Mouse (Mus musculus) heart, embryonic 10.5 days (tissue): ENCODE measurements around the gene Gm5089. TPM values are rescaled to one million over a fixed set of nuclear protein-coding genes. Genes with fewer than 3 reads are reported as not detected.
A peak's percentile ranks its signal among the peaks of the same experiment; 100 is the strongest.

Experiments used
- DNase-seq: peaks from one replicate; pipeline ENCODE4 v3.0.0-alpha.2; 2017; ENCODE audit warnings: low spot score
- H3K27ac ChIP-seq: fragments of 300-500 bp; sonication (generic); 2 replicates; pipeline ENCODE4 v1.5.1; 2016; ENCODE audit warnings: mild to moderate bottlenecking
- H3K27me3 ChIP-seq: fragments of 300-500 bp; sonication (generic); 2 replicates; pipeline ENCODE4 v1.6.1; 2016; ENCODE audit warnings: mild to moderate bottlenecking; ENCODE audit not compliant: poor library complexity, insufficient read depth, severe bottlenecking
- H3K36me3 ChIP-seq: fragments of 300-500 bp; sonication (generic); 2 replicates; pipeline ENCODE4 v1.6.1; 2016; ENCODE audit warnings: mild to moderate bottlenecking, moderate library complexity
- H3K4me1 ChIP-seq: fragments of 300-500 bp; sonication (generic); 2 replicates; pipeline ENCODE4 v1.6.1; 2016; ENCODE audit warnings: mild to moderate bottlenecking
- H3K4me3 ChIP-seq: fragments of 300-500 bp; sonication (generic); 2 replicates; pipeline ENCODE4 v1.5.1; 2016; ENCODE audit warnings: mild to moderate bottlenecking, moderate library complexity
- H3K9me3 ChIP-seq: fragments of 300-500 bp; sonication (generic); 2 replicates; pipeline ENCODE4 v1.6.1; 2016; ENCODE audit warnings: mild to moderate bottlenecking, moderate library complexity
- WGBS: fragments of 180-500 bp; shearing (Covaris S2); methylation state at CpG from one replicate; pipeline ENCODE4 v1.1.7; 2016; 5-methylcytosine and 5-hydroxymethylcytosine counted together
- polyA plus RNA-seq: library from polyadenylated mRNA; unstranded; fragments of >200 nt; fragmentation: Nextera tagmentation; extraction: Ambion mirVana; gene quantifications from 2 replicates; pipeline ENCODE4 v1.2.1, GENCODE M21; 2016

Gm5089 gene
- polyA plus RNA-seq, 1 experiment from 2014 or later, result not detected

- no peak overlapping the region for H3K4me3 ChIP-seq
- H3K9me3 ChIP-seq, result no peaks in the 10 kb centered on the region
- H3K4me1 ChIP-seq, result peaks cover 22% of the 10 kb centered on the region
- 60% methylated on average over 10 of the region's 10 CpGs for WGBS
- no peak overlapping the region for H3K27ac ChIP-seq
- DNase-seq, result no peak
- no peaks in the 10 kb centered on the region for H3K36me3 ChIP-seq
- peaks cover 64% of the 10 kb centered on the region for H3K27me3 ChIP-seq
Observed at GRCm38 (mm10) chr14:122454901-122455561, 4.1 kb upstream of the Gm5089 start.

- DNase-seq, result no peak
- peak overlapping the region; percentile 49 for H3K4me3 ChIP-seq
- peaks cover 69% of the 10 kb centered on the region for H3K27me3 ChIP-seq
- no peaks in the 10 kb centered on the region for H3K36me3 ChIP-seq
- H3K9me3 ChIP-seq, result no peaks in the 10 kb centered on the region
- peaks cover 26% of the 10 kb centered on the region for H3K4me1 ChIP-seq
- H3K27ac ChIP-seq, result no peak overlapping the region
- 17% methylated on average over 12 of the region's 12 CpGs for WGBS
Observed at GRCm38 (mm10) chr14:122453996-122454738, 3.3 kb upstream of the Gm5089 start.

GRCm38 (mm10) chr14:122453388-122453995 is 2.6 kb upstream of the Gm5089 start:
- 7% methylated on average over 32 of the region's 32 CpGs for WGBS
- no peak for DNase-seq
- H3K36me3 ChIP-seq, result no peaks in the 10 kb centered on the region
- H3K4me1 ChIP-seq, result peaks cover 26% of the 10 kb centered on the region
- no peaks in the 10 kb centered on the region for H3K9me3 ChIP-seq
- H3K27ac ChIP-seq, result no peak overlapping the region
- peak overlapping the region; percentile 49 for H3K4me3 ChIP-seq
- peaks cover 76% of the 10 kb centered on the region for H3K27me3 ChIP-seq

GRCm38 (mm10) chr14:122452701-122453387 is 1.9 kb upstream of the Gm5089 start:
- peaks cover 82% of the 10 kb centered on the region for H3K27me3 ChIP-seq
- H3K4me1 ChIP-seq, result peaks cover 26% of the 10 kb centered on the region
- H3K27ac ChIP-seq, result no peak overlapping the region
- 55% methylated on average over 13 of the region's 13 CpGs for WGBS
- no peaks in the 10 kb centered on the region for H3K36me3 ChIP-seq
- no peak for DNase-seq
- H3K4me3 ChIP-seq, result peak overlapping the region; percentile 49; the same call in 1 of the 2 replicates
- H3K9me3 ChIP-seq, result no peaks in the 10 kb centered on the region

- 64% methylated on average over 5 of the region's 5 CpGs for WGBS
- H3K27ac ChIP-seq, result no peak overlapping the region
- peaks cover 26% of the 10 kb centered on the region for H3K4me1 ChIP-seq
- DNase-seq, result no peak
- no peaks in the 10 kb centered on the region for H3K36me3 ChIP-seq
- H3K9me3 ChIP-seq, result no peaks in the 10 kb centered on the region
- peaks cover 94% of the 10 kb centered on the region for H3K27me3 ChIP-seq
- peak overlapping the region; percentile 65 for H3K4me3 ChIP-seq
Observed at GRCm38 (mm10) chr14:122451551-122452145, 733 bp upstream of the Gm5089 start.

GRCm38 (mm10) chr14:122449601-122450495 is 1.1 kb downstream of the Gm5089 start:
- Histone ChIP-seq H3K27me3 (peaks cover 88% of the 10 kb centered on the region), H3K9me3 (no peaks in the 10 kb centered on the region), H3K36me3 (no peaks in the 10 kb centered on the region), H3K27ac (no peak overlapping the region), H3K4me1 (peaks cover 26% of the 10 kb centered on the region), H3K4me3 (peak overlapping the region; percentile 65)
- 3% methylated on average over 29 of the region's 29 CpGs for WGBS
- no peak for DNase-seq

- no peaks in the 10 kb centered on the region for H3K36me3 ChIP-seq
- DNase-seq, result no peak
- no peaks in the 10 kb centered on the region for H3K9me3 ChIP-seq
- 54% methylated on average over 10 of the region's 10 CpGs for WGBS
- 0 out of 2 replicates have a peak, but pooled peaks cover 2% of the 10 kb centered on the region for H3K4me1 ChIP-seq
- H3K27ac ChIP-seq, result no peak overlapping the region
- 0 out of 2 replicates have a peak, but pooled peaks cover under 1% of the 10 kb centered on the region for H3K27me3 ChIP-seq
- no peak overlapping the region for H3K4me3 ChIP-seq
Observed at GRCm38 (mm10) chr14:122436850-122437249, 14.1 kb downstream of the Gm5089 start.

GRCm38 (mm10) chr14:122434039-122434438 is 16.9 kb downstream of the Gm5089 start:
- Histone ChIP-seq H3K4me3 (no peak overlapping the region), H3K27me3 (no peaks in the 10 kb centered on the region), H3K36me3 (no peaks in the 10 kb centered on the region), H3K9me3 (no peaks in the 10 kb centered on the region), H3K27ac (no peak overlapping the region), H3K4me1 (0 out of 2 replicates have a peak, but pooled peaks cover 2% of the 10 kb centered on the region)
- WGBS, result 87% methylated on average over 10 of the region's 10 CpGs
- no peak for DNase-seq

- 74% methylated on average over 3 of the region's 3 CpGs for WGBS
Observed at GRCm38 (mm10) chr14:122432558-122432957, 18.4 kb downstream of the Gm5089 start.

GRCm38 (mm10) chr14:122427654-122428053 is 23.3 kb downstream of the Gm5089 start:
- no peaks in the 10 kb centered on the region for H3K4me1 ChIP-seq
- H3K9me3 ChIP-seq, result no peaks in the 10 kb centered on the region
- H3K27me3 ChIP-seq, result no peaks in the 10 kb centered on the region; the same call in 1 of the 2 replicates
- H3K4me3 ChIP-seq, result no peak overlapping the region
- WGBS, result 82% methylated on average over 3 of the region's 3 CpGs
- DNase-seq, result no peak
- no peak overlapping the region for H3K27ac ChIP-seq
- H3K36me3 ChIP-seq, result no peaks in the 10 kb centered on the region

More at GRCm38 (mm10) chr14:122432558-122432957, 18.4 kb downstream of the Gm5089 start:
- no peaks in the 10 kb centered on the region for H3K27me3 ChIP-seq
- H3K4me1 ChIP-seq, result 0 out of 2 replicates have a peak, but pooled peaks cover 2% of the 10 kb centered on the region
- H3K9me3 ChIP-seq, result no peaks in the 10 kb centered on the region
- no peaks in the 10 kb centered on the region for H3K36me3 ChIP-seq
- no peak overlapping the region for H3K27ac ChIP-seq
- no peak overlapping the region for H3K4me3 ChIP-seq
- DNase-seq, result no peak

GRCm38 (mm10) chr14:122427204-122427560 is 23.7 kb downstream of the Gm5089 start:
- 72% methylated on average over 8 of the region's 8 CpGs for WGBS
- Histone ChIP-seq H3K27ac (no peak overlapping the region), H3K4me1 (no peaks in the 10 kb centered on the region), H3K4me3 (no peak overlapping the region), H3K27me3 (no peaks in the 10 kb centered on the region; the same call in 1 of the 2 replicates), H3K36me3 (no peaks in the 10 kb centered on the region), H3K9me3 (no peaks in the 10 kb centered on the region)
- no peak for DNase-seq
